Mouse (Mus musculus): ENCODE results near the gene Tmco4.
A peak's percentile ranks its signal among the peaks of the same experiment; 100 is the strongest.

Tmco4 gene

DNA sequence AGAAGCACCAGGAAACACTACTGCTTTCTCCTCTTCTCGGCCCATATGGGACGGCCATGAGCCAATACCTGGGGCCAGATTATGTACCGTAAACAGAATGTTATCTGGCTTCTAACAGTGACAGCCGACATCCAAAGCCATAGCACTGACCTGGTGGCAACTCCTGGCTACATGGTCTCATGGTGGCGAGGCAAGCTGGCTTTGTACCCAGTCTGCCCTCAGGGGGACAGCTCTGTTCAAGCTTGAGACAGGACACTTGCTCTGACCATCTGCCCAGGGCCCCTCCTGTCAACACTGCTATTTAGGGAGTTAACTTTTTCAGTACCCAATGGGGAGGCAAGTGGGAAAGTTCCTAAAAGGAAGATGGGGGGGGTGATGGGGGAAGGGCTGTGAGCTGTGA is 84.6 kb downstream of the Tmco4 start:
- no peak for DNase-seq (ENCODE audit: low spot score in 2 of 2)

DNA sequence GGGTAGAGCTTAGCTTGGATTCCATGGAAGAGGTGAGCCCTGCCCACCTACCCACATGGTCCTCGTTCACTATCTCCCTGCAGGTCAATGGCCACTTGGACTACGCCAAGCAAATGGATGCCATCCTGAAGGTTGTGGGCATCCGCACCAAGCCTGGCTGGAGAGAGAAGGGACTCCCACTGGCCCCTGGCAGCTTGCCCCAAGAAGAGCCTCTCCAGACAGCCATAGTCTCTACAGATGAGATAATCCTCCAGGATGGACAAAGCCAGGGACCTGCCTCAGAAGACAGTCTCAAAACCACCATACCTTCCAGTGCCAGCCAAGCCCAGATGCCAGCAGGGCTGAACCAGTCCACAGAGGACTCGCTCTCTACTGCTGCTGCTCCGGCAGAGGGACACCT is 85.3 kb downstream of the Tmco4 start:
- no peak for DNase-seq (ENCODE audit: low spot score in 2 of 2)

DNA sequence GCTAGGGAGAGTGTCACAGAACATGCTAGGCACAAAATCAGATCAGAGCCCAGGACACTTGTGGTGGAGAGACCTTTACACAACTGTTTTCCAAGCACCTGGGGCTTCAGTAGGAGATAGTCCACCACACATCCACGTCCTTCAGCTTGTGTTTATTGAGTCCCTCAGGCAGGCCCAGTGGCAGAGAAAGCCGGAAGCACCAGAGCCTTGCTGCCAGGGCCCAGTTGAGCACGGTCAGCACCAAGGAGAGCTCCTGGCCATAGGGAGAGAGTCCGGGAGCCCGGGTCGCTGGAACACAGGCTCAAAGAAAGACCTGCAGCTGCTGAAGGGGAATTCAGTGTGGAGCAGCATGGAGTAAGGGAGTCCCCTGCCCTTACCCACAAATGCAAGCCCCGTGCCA is 86.9 kb downstream of the Tmco4 start:
- DNase-seq (ENCODE audit: low spot score in 2 of 2), result no peak

DNA sequence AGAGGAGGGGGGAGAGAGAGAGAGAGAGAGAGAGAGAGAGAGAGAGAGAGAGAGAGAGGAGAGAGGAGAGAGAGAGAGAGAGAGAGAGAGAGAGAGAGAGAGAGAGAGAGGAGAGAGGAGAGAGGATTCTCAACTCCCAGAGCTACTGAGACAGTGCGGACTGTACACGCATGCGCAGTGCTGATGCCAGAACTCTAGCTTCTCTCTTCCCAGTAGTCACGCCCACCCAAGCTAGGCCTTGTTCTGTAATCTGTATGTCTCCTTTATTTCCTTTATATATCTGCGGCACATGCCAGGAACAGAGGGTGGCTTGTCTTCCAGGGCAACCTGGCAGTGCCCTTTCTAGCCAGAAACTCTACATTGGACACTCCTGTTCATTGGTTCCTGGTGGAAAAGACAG is 92.1 kb downstream of the Tmco4 start:
- DNase-seq (ENCODE audit: low spot score in 2 of 2), result no peak

DNA sequence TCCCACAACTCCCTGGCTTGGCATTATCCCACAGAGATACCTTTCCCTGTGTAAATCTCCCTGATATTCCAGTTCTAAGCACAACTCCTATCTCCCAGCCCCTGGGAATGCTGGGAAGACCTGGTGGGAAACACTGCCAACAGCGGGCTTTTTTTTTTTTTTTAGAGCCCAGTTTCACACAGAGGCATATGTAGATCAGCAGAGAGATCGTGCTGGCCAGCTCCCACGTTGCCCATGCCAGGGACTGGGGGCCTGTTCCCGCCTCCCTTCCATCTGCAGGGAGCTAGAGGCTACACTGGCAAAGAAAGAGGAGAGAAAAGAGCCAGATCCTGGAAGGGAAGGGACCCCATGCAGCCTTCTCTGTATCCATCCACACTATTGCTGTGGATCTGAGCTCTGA is 95.6 kb downstream of the Tmco4 start:
- peak; percentile 72 to 82 for DNase-seq (ENCODE audit: low spot score in 2 of 2)

DNA sequence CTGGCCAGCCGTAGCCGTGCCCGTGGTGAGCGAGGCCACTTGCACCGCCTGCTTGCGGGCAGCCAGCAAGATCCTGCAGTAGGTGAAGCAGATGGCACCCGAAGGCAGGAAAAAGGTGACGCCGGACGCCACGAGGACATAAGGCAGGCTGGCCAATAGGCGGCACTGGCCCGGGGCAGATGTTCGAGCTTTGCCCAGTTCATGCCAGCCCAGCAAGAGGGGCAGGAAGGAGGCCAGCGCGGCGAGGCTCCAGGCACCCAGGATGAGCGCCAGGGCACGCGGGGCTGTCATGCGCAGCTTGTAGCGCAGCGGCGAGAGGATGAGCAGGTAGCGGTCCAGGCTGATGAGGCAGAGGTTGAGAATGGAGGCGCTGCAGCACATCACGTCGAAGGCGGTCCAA is 101.4 kb downstream of the Tmco4 start:
- no peak for DNase-seq (ENCODE audit: low spot score in 2 of 2)

DNA sequence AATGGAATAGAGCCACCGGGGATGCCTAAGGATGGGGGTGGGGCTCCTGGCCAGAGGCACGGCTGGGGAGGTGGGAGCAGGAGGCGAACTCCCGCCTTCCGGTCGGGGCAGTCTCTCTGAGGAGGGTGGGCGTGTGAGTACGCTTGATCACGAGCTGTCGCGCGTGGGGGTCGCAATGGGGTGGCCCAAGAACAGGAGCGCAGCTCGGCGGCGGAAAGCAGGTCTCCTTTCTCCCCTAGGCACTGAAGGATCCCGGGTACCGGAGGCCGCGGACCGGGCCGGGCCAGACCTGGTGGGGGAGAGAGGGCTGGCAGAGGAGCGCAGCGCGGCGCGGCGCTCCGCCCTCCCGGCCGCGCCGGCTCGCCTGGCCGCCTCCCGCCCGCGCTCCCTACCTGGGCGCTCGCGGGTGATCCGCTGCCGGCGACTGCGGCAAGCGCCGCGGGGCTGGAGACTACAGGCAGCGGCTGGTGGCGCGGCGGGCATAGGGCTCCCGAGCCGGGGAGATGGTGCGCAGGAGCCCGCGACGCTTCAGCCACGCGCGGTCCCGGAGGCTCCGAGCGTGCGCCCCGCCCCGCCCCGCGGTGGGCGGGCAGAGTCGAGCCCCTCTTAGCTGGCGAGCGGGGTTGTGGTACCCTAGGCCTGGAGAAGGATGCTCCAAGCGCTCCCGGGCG is 102.5 kb downstream of the Tmco4 start, which contains the start of gene Htr6:
Htr6 (minus strand) TSS at position 530 of the 671 bp plus-strand sequence.
- DNase-seq (ENCODE audit: low spot score in 2 of 2), result peak in 1 of 2 experiments; percentile 60

DNA sequence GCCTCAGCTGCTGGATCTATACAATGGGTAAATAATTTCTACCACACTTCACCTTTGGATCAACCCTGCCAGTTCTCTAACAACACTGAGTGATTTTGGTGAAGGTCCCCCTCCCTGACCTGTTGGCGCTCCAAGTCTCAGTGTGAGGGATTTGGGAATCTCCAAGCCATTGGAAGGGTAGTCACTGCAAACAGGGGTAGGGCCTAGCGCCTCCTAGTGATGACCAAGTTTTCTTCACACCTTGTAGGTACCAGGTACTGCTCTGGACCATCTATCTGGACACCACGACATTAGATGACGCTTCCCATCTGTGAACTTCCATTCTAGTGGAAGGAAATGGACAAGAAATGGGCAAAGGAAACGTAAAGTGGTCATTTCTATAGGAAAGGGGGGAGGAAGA is 103.2 kb downstream of the Tmco4 start:
- DNase-seq (ENCODE audit: low spot score in 2 of 2), result no peak

DNA sequence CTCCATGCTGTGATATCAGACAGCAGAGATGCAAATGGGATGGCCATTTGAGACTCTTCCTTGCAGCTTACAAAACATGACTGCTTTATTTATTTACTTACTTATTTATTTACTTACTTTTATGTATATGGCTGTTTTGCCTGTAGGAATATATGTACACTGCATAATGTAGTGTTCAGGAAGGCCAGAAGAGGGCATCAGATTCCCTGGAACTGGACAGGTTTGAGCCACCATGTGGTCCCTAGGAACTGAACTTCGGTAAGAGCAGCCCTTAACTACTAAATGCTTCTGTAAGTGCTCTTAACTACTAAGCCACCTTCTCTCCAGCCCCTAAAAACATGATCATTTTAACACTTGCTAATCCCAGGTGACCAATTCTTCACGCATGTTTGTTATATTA is 105.6 kb downstream of the Tmco4 start:
- peak in 1 of 2 experiments; percentile 57 for DNase-seq (ENCODE audit: low spot score in 2 of 2)

DNA sequence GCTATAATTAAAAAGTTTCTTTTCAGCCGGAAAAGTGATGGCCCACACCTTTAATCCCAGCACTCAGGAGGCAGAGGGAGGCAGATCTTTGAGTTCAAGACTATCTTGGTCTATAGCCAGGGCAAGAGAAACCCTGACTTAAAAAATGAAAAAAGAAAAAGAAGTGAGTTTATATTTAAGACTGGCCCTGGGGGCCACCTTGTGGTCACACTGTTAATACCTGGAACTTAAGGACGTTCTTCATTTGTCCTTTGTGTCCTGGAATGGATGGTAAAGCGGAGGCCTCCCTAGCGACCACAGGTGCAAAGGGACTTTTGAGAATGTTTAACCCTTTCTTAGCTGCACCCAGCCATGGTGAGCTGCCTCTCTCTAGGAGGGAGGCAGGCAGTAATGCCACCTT is 106.0 kb downstream of the Tmco4 start:
- DNase-seq (ENCODE audit: low spot score in 2 of 2), result no peak

DNA sequence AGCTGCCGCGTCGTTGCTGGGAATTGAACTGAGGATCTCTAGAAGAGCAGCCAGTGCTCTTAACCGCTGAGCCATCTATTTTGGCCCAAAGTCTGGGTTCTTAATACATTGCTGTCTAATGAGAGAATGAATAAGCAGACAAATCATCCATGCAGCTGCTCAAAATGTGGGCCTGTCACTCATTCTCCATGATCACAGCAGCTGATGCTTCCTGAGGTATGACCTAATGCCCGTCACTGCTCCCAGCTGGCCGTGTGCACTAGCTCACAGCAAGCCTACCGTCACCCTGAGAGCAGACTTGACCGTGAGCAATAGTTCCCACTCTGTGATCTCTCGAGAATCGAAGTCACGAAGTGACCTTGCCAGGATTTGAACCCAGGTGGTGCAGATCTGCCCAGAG is 106.8 kb downstream of the Tmco4 start:
- DNase-seq (ENCODE audit: low spot score in 2 of 2), result no peak

DNA sequence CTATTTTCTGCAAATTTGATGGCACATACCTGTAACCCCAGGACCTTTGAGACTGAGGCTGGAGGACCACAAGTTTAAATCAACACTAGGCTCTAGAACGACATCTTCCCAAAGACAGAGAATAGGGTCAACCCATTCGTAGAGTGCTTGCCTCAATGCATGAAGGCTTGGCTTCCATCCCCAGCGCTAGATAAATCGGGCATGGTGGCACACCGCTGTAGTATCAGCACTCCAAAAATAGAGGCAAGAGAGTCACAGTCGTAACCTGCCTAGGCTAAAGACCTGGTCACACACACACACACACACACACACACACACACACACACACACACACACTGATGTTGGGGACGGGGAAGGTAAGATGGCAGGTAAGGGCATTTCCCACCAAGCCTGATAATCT is 107.6 kb downstream of the Tmco4 start:
- DNase-seq (ENCODE audit: low spot score in 2 of 2), result no peak

DNA sequence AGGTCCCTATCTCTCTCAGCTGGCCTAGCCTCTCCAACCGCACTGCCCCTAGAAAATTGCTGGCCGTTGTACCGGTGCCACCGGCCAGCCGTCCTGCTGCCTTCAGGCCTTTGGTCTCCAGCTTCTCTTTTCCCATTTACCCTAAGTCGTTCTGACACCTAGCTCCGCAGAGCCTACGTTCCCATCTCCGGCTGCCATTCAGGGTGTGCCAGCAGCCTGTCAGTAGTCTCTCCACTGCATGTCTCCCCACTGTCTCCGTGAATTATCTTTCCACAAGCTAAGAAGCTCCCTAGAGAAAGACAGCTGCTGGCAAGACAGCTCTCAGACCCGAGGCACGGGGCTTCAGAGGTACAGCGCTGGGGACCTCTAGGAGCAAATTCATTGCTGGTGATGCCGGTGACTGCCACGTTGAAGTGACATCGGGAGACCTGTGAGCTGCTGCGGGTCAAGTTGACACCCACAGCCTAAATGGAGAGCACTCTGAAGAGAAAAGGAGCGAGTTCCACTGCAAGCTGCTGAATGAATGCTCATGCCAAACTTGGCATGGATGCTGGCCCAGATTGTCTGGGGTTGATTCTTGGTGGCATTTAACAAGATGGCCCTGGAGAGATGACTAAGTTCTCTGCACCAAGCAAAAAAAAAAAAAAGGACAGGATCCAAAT is 108.7 kb downstream of the Tmco4 start:
- DNase-seq (ENCODE audit: low spot score in 2 of 2), result peak in 1 of 2 experiments; percentile 53

DNA sequence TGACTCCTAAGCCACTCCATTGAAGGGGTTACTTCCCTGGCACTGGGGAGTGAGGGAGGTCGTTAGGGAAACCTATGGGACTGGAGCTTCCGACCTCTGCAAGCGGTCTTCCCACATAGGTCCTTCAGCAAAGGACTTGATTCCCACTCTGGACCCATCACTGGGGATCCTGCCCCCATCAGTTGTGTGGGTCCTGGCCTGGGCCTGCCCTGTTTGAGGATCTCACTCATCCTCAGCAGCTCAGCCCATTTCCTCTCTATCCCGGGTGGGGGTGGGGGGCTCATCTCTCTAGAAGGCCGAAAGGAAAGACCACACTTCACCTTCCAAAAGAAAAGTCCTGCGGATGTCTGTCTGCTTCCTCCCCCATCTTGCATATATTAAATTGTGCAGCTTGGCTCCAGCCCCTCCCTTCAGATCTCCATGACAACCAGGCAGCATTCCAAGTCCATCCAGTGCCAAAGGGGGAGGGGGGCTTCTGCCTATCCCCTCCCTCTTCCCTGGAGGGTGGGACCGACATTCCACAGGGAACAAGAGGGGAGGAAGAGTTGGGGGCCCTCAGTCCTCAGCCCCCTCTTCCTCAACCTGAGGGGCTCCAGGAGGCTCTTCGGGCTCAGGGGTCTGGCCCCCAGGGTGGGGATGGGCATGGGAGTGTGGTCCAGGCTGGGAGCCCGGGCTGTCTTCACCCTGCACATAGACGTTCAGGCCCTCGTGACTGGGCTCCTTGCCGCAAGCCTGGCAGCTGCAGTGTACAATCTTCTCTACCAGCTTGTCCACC is 110.3 kb downstream of the Tmco4 start:
- peak in 1 of 2 experiments; percentile 42 for DNase-seq (ENCODE audit: low spot score in 2 of 2)

DNA sequence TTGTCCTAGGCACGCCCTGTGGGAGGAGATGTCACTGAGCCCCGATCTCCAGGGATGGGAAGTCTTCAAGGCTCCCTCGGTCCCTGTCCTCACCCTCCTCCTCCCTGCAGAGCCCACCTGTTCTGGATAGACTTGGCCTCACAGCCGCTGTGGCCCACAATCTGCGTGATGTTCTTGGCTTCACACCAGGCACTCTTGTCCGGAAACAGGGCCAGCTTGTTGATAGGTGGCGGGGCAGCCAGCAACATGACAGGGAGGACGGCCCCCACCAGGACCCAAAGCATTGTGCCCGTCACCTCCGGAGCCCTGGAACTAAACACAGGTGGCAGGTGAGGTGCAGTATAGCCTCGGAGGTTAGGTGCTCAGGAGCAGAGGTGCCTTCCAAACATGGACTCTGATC is 112.6 kb downstream of the Tmco4 start:
- DNase-seq (ENCODE audit: low spot score in 2 of 2), result no peak

DNA sequence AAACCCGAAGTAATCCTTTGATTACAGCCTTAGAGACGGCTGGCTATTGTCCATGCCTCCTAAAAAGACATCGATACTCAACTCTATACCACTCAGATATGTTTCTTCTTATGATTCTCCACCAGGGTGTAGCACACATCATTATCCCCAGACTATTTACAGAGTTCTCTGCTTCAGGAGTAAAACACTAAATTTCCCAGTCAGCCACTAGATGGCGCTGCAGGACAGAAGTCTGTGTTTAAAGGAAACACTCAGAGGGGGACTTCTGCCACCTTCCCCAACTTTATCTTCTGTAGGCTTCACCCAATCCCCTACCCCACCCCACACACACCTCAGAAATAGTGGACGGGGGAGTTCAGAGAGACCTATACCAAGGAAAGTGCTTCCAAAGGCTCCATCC is 113.3 kb downstream of the Tmco4 start:
- peak; percentile 83 to 90 for DNase-seq (ENCODE audit: low spot score in 2 of 2)

DNA sequence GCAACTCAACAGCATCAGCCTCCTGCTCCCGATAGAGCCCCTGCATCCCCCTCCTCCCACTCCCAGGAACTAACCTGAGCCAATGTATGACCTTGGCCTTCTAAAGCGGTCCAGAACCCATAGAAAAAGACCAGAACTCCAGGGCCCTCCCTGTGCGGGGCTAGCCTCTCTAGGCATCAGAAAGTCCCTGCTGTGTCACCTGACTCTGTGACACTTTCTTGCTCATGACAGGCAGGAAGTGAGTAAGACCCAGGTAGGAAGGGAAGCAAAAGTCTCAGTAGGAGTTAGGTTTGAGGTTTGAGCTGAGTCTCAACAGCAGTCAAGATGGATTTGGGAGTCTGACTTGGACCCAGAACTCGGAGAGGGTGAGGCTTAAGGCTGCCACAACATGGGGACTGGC is 114.3 kb downstream of the Tmco4 start:
- no peak for DNase-seq (ENCODE audit: low spot score in 2 of 2)

DNA sequence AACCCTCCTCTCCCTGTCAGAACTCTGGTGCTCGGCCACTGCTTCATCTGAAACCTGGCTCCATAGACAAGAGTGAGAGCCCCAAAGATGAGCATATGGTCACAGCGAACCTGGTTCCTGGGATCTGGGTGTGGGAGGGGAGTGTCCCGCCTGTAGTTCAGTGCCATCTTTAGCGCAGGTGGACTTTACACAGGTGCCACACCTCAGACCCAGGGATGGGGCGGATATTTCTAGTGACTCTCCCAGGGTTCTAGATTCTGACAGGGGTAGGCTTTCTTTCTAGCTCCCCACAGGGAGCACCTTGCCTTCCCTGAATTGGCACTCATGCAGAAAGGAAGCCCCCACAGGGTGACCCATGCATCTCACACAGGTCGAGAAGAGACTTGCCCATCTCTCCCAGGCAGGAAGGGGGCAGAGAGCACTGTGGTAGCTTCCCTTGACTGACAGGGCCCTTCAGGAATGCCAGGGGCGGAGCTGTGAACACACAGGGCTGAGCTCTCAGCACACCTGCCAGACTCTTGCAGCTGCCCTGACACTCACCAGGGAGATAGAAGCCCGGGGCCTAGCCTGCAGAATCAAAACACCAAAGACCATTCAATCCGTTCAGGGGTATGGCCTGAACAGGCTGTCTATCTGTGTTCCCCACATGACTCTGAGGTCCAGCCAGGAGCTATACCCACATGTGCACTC is 116.4 kb downstream of the Tmco4 start:
- no peak for DNase-seq (ENCODE audit: low spot score in 2 of 2)

DNA sequence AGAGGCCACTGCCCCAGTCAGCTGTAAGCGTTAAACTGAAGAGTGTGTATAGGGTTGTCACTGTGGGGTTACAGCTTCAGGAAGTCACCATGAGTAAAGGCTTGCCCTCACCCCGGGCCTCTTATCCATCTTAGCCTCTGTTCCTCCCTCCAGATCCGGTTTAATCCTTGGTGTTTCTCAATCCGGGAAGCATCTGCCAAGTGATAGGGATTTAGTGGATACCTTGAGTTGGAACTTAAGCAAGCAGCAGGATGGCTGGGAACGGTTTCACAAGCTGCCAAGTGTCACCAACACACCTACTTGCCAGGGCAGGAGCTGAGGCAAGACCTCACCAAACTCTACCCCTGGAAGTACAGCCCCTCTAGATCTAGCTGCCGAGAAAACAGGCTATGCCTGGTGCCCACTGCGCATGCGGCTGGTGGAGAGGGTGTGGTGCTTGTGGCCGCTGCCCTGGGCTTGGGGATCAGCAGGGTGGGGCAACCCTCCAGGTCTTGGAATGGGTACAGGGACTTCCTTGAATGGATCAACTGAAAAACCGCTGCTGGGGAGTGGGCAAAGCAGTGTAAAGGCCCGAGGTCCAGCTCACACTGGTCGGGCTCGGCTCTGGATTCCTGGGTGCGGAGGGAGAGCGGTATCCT is 117.7 kb downstream of the Tmco4 start:
- DNase-seq (ENCODE audit: low spot score in 2 of 2), result no peak

DNA sequence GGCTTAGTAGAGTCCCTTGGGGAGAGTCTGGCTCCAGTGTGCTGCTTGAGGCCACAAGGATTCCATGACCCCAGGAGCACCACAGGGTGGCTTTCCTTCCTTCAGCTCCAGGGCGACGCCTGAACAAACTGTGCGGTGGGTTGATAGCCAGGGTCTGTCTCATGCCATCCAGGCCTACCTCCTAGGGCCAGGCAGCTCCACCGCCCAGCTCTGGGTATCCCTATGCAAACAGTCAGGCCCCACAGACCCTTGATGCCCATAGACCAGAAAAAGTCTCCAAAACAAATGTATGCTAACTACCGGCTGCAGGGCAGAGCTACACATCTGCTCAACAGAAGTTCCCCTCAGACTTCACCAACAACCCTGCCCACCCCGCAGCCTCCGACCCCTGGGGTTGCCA is 118.4 kb downstream of the Tmco4 start:
- DNase-seq (ENCODE audit: low spot score in 2 of 2), result no peak

DNA sequence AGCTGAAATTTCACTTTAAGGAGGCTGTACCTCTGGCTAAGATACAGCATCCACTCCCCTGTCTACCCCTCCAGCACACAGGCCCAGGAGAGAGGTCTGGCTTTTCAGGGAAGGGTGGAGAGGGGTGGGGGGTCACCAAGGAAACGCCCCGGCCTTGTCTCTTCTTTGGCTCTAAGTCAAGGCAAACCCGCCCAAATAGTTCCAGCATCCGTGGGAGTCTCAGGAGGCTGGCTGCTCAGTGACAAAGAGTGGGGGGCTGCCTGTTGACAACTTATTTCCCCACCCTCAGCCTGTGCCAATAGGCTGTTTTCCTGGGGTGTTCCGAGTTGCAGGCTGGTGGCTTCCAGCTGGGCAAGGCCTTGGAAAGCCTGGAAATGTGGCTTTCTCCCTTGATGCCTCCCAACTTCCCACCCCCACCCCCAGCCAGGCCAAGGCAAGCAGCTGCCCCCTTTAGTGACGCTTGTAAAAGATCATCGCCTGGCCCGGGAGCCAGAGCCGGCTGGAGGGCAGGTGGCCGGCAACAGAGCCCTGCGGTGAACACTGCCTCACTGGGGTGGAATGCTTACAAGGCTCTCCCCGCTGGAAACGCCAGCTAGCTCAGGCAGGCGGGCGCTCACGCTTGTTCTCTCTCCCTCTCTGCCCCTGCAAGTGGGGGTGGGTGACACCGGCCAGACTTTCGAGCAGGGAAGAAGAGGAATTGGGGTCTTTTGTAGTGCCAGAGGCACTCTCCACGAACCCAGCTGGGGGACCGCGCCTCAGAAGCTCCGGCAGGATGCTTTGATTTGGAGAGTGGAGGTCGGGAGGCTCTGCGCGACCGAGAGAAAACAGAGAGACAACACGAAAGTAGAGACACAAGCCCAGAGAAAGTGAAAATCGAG is 119.0 kb downstream of the Tmco4 start:
- no peak for DNase-seq (ENCODE audit: low spot score in 2 of 2)

Measured in frontal cortex, postnatal 36 days (tissue).